Mouse (Mus musculus) common myeloid progenitor, adult 5-6 weeks (primary cell): ENCODE measurements at regions not wholly inside any gene's neighbourhood (a gene's known extent, or its start where the extent isn't known, plus 50 kb on each side); places are given as distances from the start of the nearest gene placed in this dataset.
A peak's percentile ranks its signal among the peaks of the same experiment; 100 is the strongest.

Experiments
- ATAC-seq: replicated peaks from 2 replicates; pipeline ENCODE4 v1.8.0; 2016; ENCODE audit warnings: low read depth, mild to moderate bottlenecking, moderate TSS enrichment, inconsistent platforms; ENCODE audit not compliant: poor library complexity, severe bottlenecking

- ATAC-seq: no peak
Observed at GRCm38 (mm10) chr2:173334856-173335595, 58.7 kb upstream of the Pmepa1 start.

DNA sequence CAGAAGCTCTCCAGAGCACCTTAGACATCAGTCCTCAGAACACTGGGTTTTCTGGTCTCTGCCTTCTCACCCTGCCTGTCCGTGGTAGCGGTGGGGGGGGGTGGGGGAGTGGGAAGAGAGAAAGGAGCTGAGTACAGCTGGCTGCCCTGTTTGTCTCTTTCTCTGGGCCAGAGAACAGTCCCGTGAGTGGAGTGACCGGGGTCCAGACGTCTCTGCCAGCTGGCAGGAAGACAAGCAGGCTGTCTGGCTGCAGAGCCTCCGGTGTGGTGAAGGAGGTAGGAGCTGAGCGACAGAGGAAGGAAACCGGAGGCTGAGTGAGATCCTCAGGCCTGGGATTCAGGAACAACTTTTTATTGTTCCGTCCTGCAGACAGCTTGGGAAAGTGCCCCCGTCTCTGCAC, 59.5 kb upstream of the Pmepa1 start:
- peak; percentile 76 for ATAC-seq

DNA sequence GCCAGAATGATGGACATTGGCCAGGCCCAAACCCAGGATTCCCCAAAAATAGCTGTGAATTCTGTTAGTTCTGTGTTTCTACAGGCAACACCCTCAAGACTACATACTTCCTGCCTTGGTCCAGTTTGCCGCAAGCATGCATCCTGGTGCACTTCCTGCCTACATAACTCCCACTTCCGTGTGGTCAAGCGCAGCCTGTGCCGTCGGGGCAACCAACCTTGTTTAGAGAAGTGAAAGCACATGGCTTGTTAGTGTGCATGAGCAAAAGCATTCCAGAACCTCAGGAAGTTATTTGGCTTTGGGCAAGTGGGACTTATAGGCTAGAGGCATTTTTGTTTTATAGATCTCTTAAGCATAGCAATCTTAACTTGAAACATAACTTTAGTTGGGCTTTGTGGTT, 61.3 kb upstream of the Pmepa1 start:
- peak; percentile 85 for ATAC-seq

DNA sequence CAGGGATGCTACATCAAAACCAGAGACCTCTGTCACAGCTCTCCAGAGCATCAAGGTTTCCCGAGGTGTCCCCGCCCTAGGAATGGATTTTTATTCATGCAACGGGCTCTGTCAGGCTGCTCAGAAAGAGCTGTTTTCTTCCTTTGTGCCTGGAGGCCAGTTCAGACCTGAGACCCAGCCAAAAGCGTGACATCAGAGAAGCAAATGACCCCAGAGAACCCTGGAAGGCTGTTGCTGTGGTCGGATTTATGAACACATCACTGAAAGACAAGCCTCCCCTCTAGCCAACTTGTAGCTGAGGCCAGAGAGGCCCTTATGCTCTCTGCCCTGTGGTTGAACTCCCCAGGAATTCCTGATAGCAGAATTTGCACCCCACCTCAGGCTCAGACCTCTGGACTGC, 62.3 kb upstream of the Pmepa1 start:
- ATAC-seq: no peak

- no peak for ATAC-seq
Observed at GRCm38 (mm10) chr2:173339211-173339610, 62.9 kb upstream of the Pmepa1 start.

GRCm38 (mm10) chr2:173340044-173340601, 63.8 kb upstream of the Pmepa1 start:
- ATAC-seq: no peak

- peak; percentile 20; the same call in 1 of the 2 replicates for ATAC-seq
Observed at GRCm38 (mm10) chr2:173342605-173343260, 66.4 kb upstream of the Pmepa1 start.

DNA sequence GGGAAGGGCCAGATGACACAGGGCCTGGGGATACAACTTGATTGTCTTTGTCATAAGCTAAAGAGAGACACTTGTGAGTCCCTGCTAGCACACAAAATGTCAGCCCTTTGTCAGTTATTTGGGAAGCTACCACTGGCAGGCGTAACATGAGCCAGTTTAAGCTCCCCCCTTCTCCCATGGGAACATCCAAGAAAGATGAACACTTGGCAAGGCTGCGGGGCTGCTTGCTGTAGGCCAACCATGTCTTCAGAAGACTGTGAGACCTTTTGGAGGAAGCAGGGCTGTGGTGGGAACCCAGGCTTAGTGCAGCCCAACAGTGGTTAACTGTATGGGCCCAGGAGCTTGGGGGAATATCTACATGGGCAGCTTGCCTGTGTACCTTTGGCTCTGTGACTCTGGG, 67.3 kb upstream of the Pmepa1 start:
- ATAC-seq: no peak

DNA sequence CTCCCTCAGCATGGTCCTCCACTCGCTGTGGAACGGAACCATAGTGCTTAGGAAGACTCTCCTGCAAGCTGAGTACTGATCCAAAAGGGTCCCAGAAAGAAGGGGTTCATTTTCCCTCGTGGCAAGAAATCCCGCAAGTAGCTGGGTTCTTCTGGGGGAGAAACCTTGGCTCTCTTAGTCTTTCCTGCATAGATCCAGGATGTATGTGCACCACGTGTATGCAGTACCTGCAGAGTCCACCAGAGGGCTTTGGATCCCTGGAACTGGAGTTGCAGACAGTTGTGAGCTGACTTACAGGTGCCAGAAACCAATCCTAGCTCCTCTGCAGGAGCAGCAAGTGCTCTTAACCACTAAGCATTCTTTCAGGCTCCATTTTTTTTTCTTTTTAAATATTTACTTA, 67.9 kb upstream of the Pmepa1 start:
- no peak for ATAC-seq

GRCm38 (mm10) chr2:173347341-173347740, 71.0 kb upstream of the Pmepa1 start:
- ATAC-seq: no peak

DNA sequence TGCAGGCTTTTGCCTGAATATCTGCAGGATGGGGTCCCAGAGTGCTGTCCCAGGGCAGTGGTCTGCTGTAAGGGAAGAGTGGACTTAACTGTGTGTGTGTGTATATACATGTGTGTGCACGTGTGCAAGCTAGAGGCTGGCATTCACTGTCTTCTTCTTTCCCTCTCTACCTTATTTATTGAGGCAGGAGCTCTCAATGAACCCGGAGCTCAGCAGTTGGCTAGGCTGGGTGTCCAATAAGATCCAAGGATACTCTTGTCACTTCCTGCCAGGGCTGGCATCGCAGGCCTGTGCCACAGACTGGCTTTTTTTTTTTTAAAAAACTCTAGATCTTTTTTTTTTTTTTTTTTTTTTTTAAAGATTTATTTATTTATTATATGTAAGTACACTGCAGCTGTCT, 72.4 kb upstream of the Pmepa1 start:
- no peak for ATAC-seq

- peak; percentile 80 for ATAC-seq
Observed at GRCm38 (mm10) chr2:173349510-173349909, 73.2 kb upstream of the Pmepa1 start.

DNA sequence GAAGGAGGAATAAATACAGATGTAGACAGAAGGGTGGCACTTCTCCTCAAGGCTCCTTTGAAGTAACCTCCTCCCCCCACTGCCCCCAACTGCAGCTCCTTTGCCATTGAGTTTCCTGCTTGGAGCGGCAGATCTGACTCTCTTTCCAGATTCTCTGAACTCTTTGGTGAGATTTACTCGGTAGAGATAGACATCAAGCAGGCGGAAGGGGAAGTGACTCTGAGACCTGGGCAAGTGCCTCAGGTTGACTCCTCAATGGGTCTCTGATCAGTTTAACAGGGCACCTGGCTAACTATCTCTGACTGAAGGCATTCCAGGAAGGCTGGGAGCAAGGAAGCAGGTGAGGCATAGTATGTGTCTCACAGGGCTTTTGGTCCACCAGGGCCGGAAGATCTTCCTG, 73.6 kb upstream of the Pmepa1 start:
- peak; percentile 5; the same call in 1 of the 2 replicates for ATAC-seq

DNA sequence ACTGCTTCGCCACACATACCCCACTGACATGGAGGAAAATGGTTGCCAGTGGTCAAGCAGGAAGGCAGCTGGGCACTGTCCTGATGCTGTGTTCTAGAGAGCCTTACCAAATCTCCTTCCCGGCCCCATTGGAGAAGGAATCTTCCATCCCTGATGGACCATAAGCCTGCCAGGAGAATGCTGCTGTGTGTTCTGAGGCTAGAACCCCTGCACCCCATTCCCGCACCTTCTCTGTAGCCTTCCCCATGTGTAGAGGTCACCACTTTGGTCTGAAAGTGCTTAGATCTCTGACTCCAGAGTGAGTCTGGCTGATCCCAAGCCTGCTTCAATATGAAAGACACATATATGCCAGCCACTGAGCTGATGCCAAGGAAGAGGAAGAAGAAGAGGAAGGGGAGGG, 74.1 kb upstream of the Pmepa1 start:
- no peak for ATAC-seq

GRCm38 (mm10) chr2:173350831-173351230, 74.5 kb upstream of the Pmepa1 start:
- ATAC-seq: 0 out of 2 replicates have a peak, but pooled peaks have one; percentile 15

DNA sequence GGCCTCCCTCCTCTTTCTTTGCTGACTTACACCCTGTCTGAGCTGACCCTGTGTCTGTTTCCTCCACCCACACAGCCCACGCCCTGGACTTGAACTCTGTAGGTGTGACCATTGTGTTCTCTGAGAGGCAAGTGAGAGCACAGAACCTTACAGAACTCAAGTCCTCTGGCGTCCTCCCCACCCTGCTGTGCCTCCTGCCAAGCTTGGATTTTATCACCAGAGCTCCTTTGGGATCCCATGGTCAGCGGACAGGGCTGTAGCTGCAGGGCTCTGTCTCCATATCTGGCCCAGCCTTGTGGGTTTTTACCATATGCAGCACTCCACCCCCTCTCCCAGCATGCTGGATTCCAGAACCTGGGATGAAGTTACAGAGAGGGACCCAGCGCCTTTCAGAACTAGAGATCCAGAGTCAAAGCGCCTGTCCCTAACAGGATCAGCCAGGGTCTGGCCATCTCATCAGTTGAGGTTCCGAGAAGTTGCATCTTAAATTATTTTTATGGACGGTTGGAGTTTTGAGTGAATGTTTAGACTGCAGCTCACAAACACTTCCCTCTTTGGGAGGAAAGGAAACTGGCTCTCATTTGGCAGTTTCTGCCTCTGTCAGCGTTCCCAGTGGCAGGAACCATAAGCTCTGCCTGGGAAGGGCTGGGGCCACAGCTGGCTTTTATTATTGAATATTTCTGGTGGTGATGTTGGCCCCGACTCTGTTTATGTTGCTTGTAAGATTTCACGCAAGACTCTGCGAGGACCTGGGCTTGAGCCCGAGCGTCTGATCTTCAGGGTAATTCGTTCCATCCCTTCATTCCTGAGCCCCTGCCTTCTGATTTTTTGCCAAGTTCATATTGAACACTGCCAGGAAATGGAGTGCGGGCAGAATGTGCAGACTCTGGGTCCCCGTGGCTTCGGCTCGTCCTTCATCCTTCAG, 75.8 kb upstream of the Pmepa1 start:
- no peak for ATAC-seq

DNA sequence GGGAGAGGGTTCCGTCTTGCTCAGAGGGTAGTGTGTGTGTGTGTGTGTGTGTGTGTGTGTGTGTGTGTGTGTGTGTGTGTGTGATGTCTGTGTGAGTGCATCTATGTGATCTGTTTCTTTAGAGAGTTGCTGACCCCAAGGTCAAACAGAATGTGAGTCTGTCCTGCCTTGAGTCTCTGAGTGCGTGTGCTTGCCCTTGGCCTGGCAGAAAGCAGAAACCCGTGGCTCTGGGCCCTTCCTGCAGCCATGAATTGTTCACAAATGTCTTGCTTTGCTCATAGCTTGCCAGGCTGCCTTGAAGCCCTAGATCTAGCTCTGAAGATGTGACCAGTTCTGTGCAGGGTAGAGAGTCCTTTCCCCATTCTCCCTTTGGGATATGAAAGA, 76.4 kb upstream of the Pmepa1 start:
- no peak for ATAC-seq

DNA sequence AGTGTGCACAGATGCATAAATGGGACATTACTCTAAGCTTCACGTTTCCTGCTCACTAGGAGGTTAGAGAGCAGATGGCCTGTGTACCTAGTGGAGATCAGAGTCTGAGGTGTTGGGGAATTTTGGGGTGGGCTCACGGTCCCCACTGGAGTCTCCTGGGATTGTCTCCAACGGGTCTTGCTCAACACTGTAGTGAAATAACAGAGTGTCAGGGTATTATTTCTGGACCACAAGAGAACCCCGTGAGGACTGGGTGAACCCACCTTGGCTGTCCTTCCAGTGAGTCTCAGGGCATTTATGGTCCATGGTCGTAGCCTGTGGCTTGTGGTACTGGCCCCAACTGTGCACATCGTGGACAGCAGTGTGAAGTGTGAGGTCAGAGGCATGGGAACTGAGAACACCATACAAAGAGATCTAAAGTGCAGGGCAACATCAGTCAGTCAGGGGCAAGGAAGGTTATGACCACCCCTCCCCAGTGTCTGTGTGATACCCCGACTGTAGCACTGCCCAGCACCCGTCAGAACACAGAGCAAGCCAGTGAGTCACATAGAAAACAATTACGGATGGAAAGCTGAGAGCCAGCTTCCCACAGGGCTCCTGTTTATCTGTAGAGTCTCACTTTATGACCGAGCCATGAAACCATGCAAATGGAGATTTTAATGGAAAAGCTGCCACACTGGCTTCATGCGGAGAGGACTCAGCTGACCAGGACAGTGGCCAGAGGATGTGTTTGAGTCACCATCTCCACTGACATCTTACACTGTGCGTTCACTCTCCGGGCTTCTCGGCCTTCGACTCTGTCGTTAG, 77.3 kb upstream of the Pmepa1 start:
- no peak for ATAC-seq

GRCm38 (mm10) chr2:173356786-173357185, 80.5 kb upstream of the Pmepa1 start:
- no peak for ATAC-seq
